Mouse (Mus musculus): ENCODE results near the gene Irs4.

DNA sequence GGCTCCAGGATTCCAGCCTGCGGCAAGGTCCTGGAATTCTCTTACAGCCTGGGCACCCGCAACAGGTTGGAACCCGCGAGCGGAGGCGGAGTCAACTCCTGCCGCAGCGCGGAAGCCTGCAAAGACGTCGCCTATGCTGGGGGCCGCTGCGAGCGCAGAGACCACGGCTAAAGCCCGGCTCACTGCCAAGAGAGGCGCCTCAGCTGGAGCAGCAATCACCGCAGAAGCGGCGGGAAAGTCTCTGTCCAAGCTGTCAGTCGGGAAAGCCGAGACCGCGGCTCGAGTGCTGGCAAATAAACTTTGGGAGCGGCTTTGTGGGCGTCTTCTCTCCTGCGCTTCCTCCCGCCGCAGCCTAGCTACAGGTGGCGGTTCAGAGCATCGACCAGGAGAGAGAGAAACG lies 3.3 kb downstream of the Irs4 start:
- no peak for TF ChIP-seq CTCF (IDR thresholded peaks at IDR 0.05; ENCODE audit: low read depth)
- TF ChIP-seq EP300 (optimal IDR thresholded peaks at IDR 0.05) = no peak

Data from stomach, postnatal 0 days (tissue).